Mouse (Mus musculus) gastrocnemius, adult 18-20 months (tissue): ENCODE results near the gene Cabp7. TPM values are rescaled to one million over a fixed set of nuclear protein-coding genes. Genes with fewer than 3 reads are reported as not detected.
A peak's percentile ranks its signal among the peaks of the same experiment; 100 is the strongest.

Experiments used
- DNase-seq: peaks from one replicate; pipeline ENCODE4 v3.0.0; 2021; ENCODE audit warnings: low spot score
- total RNA-seq, 2 experiments: library from RNA; stranded (reverse); gene quantifications; 2 replicates each; pipeline ENCODE4 v1.2.3; 2021

Cabp7 gene
- total RNA-seq, 2 experiments from 2014 or later = 0.16 TPM; not detected in 1

- peak; percentile 92 for DNase-seq
Observed at GRCm38 (mm10) chr11:4704072-4704964, 42.3 kb downstream of the Cabp7 start, which contains the start of the genes Uqcr10 and Zmat5. TSS of gene Uqcr10 (minus strand) at chr11:4704342. TSS of gene Zmat5 (plus strand) at chr11:4704678.

- DNase-seq = no peak
Observed at GRCm38 (mm10) chr11:4703688-4704071, 42.9 kb downstream of the Cabp7 start.

- no peak for DNase-seq
Observed at GRCm38 (mm10) chr11:4700726-4701125, 45.9 kb downstream of the Cabp7 start.

- peak; percentile 33 for DNase-seq
Observed at GRCm38 (mm10) chr11:4697043-4697983, 49.3 kb downstream of the Cabp7 start.

GRCm38 (mm10) chr11:4692162-4692561 lies 54.4 kb downstream of the Cabp7 start:
- DNase-seq = no peak

- no peak for DNase-seq
Observed at GRCm38 (mm10) chr11:4691213-4691612, 55.4 kb downstream of the Cabp7 start.

GRCm38 (mm10) chr11:4690353-4690752 lies 56.2 kb downstream of the Cabp7 start:
- DNase-seq = no peak

- no peak for DNase-seq
Observed at GRCm38 (mm10) chr11:4688632-4689380, 57.8 kb downstream of the Cabp7 start.

- no peak for DNase-seq
Observed at GRCm38 (mm10) chr11:4687874-4688273, 58.7 kb downstream of the Cabp7 start.

GRCm38 (mm10) chr11:4687027-4687426 lies 59.6 kb downstream of the Cabp7 start:
- DNase-seq = no peak

Other genes with a start within 250 kb of the Cabp7 start
- gene Mtmr3, start 151.9 kb downstream of the Cabp7 start, total RNA-seq = 10 to 100 TPM; 45.1 to 51.2 TPM
- not detected for gene Gm11032, start 126.7 kb downstream of the Cabp7 start, total RNA-seq
- 10 to 100 TPM; 15.7 to 16.5 TPM for gene Ascc2, start 109.0 kb downstream of the Cabp7 start, total RNA-seq
- 1,000 to 10,000 TPM in 1 of 2 experiments, 100 to 1,000 TPM in 1; 977 to 1,022 TPM for gene Uqcr10, start 42.4 kb downstream of the Cabp7 start, total RNA-seq
- 10 to 100 TPM; 25.5 to 26.6 TPM for gene Zmat5, start 42.1 kb downstream of the Cabp7 start, total RNA-seq
- 10 to 100 TPM; 51.1 to 55.6 TPM for gene Nf2, start 102.8 kb upstream of the Cabp7 start, total RNA-seq
- under 1 TPM; 0.57 to 1.00 TPM for gene Nipsnap1, start 127.2 kb upstream of the Cabp7 start, total RNA-seq
- gene Thoc5, start 148.5 kb upstream of the Cabp7 start, total RNA-seq = 10 to 100 TPM; 14.8 to 15.6 TPM
- gene Nefh, start 201.3 kb upstream of the Cabp7 start, total RNA-seq = not detected
- 10 to 100 TPM; 41.3 to 48.7 TPM for gene Ap1b1, start 240.0 kb upstream of the Cabp7 start, total RNA-seq